Mouse (Mus musculus) 3134 (cell line): ENCODE measurements at regions not wholly inside any gene's neighbourhood (a gene's known extent, or its start where the extent isn't known, plus 50 kb on each side); places are given as distances from the start of the nearest gene placed in this dataset.

Source experiments
- DNase-seq: peaks from one replicate; pipeline ENCODE4 v3.0.0-alpha.2; 2011; ENCODE audit warnings: low spot score; ENCODE audit not compliant: insufficient read length; ENCODE audit errors: extremely low read depth

- no peak for DNase-seq
These were observed 122.0 kb downstream of the Olfr1505 start for GRCm38 (mm10) chr19:14035371-14035770.

GRCm38 (mm10) chr19:14035785-14036184 lies 122.5 kb downstream of the Olfr1505 start:
- no peak for DNase-seq

- DNase-seq: no peak
These were observed 123.4 kb downstream of the Olfr1505 start for GRCm38 (mm10) chr19:14036750-14037149.

- DNase-seq: no peak
These were observed 129.4 kb downstream of the Olfr1505 start for GRCm38 (mm10) chr19:14042753-14043152.

- DNase-seq: no peak
These were observed 132.1 kb downstream of the Olfr1505 start for GRCm38 (mm10) chr19:14045456-14045855.

- no peak for DNase-seq
These were observed 138.7 kb downstream of the Olfr1505 start for GRCm38 (mm10) chr19:14052052-14052451.

GRCm38 (mm10) chr19:14080538-14080937 lies 167.2 kb downstream of the Olfr1505 start:
- DNase-seq: no peak

GRCm38 (mm10) chr19:14084726-14085125 lies 171.4 kb downstream of the Olfr1505 start:
- no peak for DNase-seq

GRCm38 (mm10) chr19:14090106-14090505 lies 176.8 kb downstream of the Olfr1505 start:
- no peak for DNase-seq

GRCm38 (mm10) chr19:14094191-14094590 lies 180.9 kb downstream of the Olfr1505 start:
- no peak for DNase-seq

GRCm38 (mm10) chr19:14096187-14096586 lies 182.9 kb downstream of the Olfr1505 start:
- no peak for DNase-seq

- no peak for DNase-seq
These were observed 195.8 kb downstream of the Olfr1505 start for GRCm38 (mm10) chr19:14109091-14109490.

GRCm38 (mm10) chr19:14123348-14124113 lies 210.2 kb downstream of the Olfr1505 start:
- no peak for DNase-seq

GRCm38 (mm10) chr19:14124250-14124827 lies 211.0 kb downstream of the Olfr1505 start:
- DNase-seq: no peak

- DNase-seq: no peak
These were observed 211.7 kb downstream of the Olfr1505 start for GRCm38 (mm10) chr19:14124986-14125385.

GRCm38 (mm10) chr19:14128397-14129209 lies 215.3 kb downstream of the Olfr1505 start:
- DNase-seq: no peak

GRCm38 (mm10) chr19:14161217-14161616 lies 247.9 kb downstream of the Olfr1505 start:
- no peak for DNase-seq

GRCm38 (mm10) chr19:14162773-14163172 lies 249.4 kb downstream of the Olfr1505 start:
- DNase-seq: no peak

GRCm38 (mm10) chr19:14165775-14166174 lies 252.4 kb downstream of the Olfr1505 start:
- DNase-seq: no peak

- no peak for DNase-seq
These were observed 266.9 kb downstream of the Olfr1505 start for GRCm38 (mm10) chr19:14180244-14180643.

GRCm38 (mm10) chr19:14180956-14181355 lies 267.6 kb downstream of the Olfr1505 start:
- no peak for DNase-seq
